Mouse (Mus musculus): ENCODE results near the gene Hacd2. TPM values are rescaled to one million over a fixed set of nuclear protein-coding genes. Genes with fewer than 3 reads are reported as not detected.

Gene Hacd2
- total RNA-seq, 2 experiments from 2014 or later: 10.7 to 13.7 TPM

DNA sequence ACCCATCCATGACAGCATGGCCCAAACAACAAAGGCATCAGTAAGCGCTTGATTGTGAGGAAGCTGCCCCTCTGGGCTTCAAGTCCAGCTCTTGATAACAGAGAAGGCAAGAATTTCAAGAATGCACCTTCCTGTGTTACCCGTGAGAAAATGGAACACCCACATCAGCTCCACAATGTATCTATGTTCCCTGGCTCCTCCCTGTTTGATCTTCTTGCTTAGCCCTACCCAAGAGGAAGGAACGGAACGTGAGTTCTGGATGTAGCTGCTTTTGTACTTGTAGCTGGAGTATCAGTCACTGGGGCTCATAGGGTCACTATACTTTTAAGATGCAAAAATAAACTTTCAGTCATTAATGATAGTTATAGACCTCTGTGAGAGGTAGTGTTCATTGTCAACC lies 98.4 kb downstream of the Hacd2 start:
- no peak for DNase-seq

DNA sequence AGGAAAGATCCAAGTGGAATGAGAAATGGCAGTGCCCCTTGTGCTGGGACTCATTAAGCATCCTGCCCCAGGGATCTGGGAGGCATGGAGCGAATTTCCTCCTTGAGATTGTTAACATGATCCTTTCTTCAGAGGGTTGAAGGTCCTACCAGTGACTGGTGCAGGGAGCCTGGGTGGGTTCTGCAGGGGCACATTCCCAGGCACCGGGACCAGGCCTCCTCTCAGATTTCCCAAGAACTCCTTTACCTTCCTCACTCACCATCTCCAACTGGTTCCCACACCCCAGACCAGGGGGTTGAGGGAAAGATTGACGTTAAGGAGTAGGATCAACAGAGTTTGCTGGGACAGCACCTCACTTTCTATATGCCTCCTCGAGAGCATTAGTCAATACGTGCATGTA lies 105.0 kb downstream of the Hacd2 start:
- no peak for DNase-seq

DNA sequence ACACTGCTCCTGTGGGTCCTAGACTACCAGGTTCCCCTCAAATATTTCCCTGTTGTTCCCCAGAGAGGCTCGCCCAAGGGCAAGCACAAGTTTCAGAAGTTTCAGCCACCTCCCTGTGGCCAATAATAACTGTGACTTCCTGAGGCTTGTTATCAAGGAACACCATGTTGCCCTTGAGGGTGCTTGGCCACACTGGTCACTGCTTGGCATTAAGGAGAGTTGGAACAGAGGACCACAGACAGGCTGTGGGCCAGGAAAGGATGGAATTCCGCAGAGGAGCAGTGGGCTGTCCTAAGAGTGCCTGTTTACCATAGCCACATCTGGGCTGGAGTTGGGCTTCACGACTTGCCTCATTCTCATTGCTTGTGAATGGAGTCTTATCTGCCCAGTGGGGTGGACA lies 107.9 kb downstream of the Hacd2 start:
- DNase-seq: peak; percentile 63

DNA sequence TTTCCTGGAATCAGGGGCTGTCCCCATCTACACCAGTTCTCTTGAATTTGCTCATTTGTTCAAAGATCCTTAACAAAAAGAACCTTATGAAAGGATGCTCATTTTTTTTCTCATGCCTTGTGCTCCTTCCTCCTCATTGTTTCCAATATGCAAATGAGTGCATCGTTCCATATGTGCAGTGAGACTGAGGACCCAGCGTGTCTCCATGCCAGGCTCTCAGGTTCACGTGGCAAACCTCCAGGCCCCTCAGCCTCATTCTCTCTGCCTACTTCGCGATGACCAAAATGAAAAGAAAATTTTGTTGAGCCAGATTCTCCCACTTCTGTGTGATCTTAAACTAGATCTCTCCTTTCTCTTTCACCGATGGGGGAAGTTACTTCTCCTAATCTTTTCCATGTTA lies 117.2 kb downstream of the Hacd2 start:
- no peak for DNase-seq

DNA sequence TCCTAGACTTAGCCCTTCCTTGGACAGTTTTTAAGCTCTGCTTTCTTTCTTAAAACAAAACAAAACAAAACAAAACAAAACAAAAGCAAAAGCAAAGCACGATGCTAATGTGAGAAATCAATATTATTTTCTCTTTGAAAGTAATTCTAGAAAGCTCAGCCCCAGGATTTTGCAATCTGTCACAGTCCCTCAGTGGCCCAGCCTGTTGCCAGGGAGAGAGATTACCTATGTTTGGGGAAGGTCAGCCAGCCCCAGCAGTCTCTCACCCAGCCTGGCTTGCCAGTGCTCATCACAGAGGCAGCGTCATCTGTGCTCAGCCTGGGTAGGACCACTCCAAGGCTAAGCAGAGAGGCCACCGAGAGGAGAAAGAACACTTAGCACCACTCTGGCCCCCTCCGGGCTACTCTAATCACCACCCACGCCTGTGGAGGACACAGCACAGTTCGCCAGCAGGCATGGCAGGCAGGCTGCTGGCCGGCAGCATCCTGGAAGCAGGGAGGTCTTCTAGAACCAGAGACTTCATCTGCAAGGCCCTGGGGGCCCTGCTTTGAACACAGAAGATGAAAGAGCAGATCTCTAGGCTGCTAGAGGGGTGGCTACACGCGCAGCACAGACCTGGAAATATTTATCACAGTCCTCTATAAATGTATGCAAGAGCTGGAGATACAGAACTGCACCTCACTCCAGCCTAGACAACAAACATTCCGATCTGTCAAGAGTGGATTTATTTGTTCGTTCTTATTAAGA lies 117.8 kb downstream of the Hacd2 start:
- DNase-seq: no peak

DNA sequence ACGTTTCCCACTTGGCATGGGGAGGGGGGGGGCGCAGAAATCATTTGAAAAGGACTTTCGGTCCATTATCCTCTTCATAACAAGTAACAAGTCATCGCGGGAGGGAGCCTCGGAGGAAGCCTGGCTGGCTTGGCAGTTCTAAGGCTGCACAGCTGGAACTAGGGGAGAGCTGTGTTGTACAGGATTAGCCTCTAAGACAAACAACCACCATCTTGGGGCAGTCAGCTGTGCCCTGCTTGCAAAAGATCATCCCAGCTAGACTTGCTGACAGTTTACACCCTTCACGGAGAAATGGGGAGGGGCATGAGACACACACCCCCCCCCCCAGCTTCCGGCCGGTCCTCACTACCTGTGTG lies 118.4 kb downstream of the Hacd2 start:
- DNase-seq: no peak

DNA sequence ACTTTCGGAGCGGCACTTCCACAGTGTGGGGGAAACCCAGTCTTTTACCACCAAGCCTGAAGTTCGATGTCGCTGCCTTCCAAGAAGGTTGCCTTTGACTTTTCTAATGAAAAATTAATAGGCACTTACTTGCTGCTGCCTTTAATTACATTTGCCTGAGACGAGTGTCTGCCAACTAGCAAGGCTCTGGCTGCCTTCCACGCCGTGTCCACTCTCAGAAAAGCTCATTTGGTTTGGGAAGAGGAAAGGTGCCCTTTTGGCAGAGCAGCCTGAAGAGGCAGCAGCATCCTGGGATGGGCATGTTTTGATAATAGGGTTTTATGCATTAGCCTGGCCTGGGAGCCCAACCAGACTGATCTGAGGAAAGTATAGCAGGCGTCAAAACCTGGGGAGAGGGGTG lies 119.6 kb downstream of the Hacd2 start:
- DNase-seq: no peak

DNA sequence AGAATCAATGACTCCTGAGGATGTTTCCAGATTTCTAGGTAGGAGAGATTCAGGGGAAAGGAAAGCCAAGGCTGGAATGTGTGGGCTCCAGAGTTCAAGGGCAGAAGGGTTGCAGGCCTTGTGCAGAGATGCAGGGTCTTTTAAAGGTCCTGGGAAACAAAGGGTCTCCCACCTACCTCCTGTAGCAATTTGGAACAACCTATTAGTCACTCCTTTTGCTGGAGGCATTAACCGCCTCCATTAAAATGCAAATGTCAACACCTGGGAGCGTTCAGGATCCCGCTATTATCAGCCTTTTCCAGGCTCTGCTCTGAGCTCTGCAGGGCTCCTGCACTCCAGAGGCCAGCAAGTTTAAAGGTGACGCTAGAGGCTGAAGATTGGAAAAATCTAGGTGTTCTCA lies 123.9 kb downstream of the Hacd2 start:
- no peak for DNase-seq

DNA sequence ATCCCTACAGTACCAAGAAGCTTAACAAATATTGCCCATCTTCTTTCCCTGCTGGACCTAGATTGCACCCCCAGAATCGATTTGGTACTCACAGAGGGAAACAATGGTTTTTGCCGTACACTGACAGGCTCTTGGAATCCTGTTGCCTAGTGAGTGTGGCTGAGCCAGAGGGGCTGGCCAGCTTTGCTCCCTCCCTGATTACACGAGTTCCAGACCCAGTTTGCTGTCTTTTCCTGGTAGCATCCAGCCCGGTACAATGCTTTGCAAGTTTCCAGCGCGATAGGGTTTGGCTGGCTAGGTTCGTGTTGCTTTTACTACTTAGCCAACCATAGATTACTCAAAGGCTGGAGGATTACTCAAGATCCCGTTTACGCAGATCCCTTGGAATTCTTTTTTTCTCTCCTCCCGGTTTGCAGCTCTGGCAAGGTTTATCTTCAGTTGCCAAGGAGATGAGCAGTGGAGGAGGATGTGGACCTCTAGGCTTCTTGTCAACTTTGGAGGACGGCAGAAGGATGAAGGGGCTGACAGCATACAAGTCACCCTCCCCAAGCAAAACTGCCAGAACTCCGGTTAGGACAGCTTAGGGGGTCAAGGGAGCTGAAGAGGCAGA lies 131.0 kb downstream of the Hacd2 start:
- DNase-seq: no peak

DNA sequence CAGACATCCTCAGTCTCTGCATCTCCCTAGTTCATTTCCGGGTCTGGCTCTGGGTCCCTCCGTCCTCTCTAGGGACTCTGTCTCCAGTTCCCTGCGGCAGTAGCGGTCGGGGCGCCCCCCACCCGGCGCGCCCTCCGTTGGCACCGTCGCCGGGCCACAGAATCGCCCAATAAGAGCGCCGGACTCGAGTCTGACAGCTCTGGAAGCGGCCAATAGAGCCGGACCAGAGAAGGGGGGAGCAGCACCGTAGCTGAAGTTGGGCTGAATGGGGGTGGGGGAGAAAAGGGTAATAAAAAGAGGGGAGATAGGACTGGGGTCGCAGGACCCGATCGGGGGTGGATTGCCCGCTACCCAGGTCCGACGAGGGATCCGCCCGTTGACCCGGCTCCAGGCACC lies 132.0 kb downstream of the Hacd2 start:
- DNase-seq: peak; percentile 67

DNA sequence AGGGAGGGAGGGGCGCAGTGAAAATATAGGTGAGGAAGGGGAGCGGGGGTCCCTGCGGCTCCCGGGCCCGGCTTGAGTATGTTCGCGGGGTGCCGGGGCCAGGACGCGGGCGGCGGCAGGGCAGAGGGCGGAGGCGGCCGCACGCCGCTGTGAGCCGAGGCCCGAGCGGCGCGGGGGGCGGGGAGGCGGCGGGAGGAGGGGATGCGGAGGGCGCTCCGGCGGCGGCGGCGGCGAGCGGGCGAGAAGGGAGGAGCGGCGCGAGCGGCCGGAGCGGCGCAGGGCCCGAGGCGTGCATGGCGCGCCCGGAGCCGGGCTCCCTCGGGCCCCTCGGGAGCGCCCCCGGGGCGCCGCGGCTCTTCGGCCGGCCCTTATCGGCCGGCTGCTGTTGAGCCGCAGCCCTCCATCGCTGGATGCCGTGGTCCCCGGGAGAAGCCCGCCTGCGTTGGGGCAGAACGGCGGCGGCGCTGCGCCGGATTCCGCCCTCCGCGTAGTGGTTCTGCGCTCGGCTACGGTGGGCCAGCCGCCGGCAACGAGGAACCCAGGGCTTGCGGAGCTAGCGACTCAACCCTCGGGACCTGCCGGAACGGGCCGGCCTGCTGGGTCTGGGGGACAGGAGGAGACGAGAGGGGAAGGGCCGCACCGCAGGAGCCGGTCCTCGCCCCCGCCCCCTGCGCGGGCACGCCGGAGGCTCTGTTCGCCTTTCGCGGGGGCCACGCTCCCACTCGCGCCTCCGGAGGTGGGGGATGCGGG lies 132.6 kb downstream of the Hacd2 start, which contains the start of gene Adcy5:
Gene Adcy5, plus strand, starts transcription at position 237 of the 750 bp plus-strand sequence.
- peak; percentile 58 for DNase-seq

DNA sequence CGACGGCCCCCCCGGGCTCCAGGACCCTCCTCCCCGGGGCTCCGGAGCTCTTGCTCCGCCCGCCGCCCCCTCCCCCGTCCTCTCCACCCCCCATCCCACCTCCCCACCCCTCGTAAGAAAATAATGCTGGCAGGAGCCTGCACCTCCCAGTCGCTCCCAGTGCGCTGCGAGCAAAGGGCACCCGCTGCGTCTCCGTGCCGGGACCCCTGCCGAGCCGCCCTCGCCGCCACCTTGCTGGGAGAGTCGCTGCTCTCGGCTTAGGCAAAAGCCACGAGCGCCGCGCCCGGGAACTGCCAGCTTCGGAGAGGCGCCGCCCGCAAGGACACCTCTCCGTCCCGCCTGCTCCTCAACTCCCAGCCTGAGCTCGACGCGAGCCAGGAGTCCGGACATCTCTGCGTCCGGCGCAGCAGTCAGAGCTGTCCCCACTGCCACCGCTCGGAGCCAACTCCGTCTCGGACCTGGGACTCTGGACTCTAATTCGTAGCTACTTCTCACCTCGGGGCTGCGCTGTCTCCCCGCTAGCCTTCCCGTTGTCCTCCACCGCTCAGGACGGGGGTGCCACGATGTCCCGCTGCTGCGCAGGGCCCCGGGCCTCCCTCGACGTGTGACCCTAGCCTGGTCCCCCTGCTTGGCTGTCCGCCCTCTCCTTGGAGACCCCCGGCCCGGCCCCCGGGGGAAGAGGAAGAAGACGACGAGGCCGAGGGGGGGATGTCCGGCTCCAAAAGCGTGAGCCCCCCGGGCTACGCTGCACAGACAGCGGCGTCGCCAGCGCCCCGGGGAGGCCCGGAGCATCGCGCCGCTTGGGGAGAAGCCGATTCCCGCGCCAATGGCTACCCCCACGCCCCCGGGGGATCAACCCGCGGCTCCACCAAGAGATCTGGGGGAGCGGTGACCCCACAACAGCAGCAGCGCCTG lies 133.4 kb downstream of the Hacd2 start:
- peak; percentile 69 for DNase-seq

DNA sequence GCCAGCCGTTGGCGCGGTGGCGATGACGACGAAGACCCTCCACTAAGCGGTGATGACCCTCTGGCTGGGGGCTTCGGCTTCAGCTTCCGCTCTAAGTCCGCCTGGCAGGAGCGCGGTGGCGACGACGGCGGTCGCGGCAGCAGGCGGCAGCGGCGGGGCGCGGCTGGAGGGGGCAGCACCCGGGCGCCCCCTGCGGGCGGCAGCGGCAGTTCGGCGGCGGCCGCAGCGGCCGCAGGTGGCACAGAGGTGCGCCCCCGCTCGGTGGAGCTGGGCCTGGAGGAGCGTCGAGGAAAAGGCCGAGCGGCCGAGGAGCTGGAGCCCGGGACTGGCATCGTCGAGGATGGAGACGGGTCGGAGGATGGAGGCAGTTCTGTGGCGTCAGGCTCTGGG lies 134.1 kb downstream of the Hacd2 start:
- peak; percentile 78 for DNase-seq

DNA sequence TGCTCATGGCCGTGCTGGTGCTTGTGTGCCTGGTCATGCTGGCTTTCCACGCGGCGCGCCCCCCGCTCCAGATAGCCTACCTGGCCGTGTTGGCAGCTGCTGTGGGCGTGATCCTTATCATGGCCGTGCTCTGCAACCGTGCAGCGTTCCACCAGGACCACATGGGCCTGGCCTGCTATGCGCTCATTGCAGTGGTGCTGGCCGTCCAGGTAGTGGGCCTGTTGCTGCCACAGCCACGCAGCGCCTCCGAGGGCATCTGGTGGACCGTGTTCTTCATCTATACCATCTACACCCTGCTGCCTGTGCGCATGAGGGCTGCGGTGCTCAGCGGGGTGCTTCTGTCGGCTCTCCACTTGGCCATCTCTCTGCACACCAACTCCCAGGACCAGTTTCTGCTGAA lies 134.6 kb downstream of the Hacd2 start:
- no peak for DNase-seq

Other genes with a start within 250 kb of the Hacd2 start
- gene Adcy5, start 132.4 kb downstream of the Hacd2 start, total RNA-seq (2021): 10 to 100 TPM; 65.2 to 65.7 TPM

Measured in heart, postnatal 4 days (tissue).